Mouse (Mus musculus) midbrain, embryonic 15.5 days (tissue): ENCODE measurements around the gene Sirt5. TPM values are rescaled to one million over a fixed set of nuclear protein-coding genes. Genes with fewer than 3 reads are reported as not detected.

Experiments
- ATAC-seq: fragments of 200-750 bp; cut with Nextera tagmentation; replicated peaks from 2 replicates; pipeline ENCODE4 v1.8.0; 2017; ENCODE audit warnings: moderate TSS enrichment
- H3K27ac ChIP-seq: fragments of 300-500 bp; sonication (generic); 2 replicates; pipeline ENCODE4 v1.5.1; 2015; ENCODE audit warnings: mild to moderate bottlenecking, inconsistent platforms
- H3K27me3 ChIP-seq: fragments of 300-500 bp; sonication (generic); replicated peaks from 2 replicates; pipeline ENCODE4 v1.6.1; 2015; ENCODE audit warnings: inconsistent platforms
- H3K36me3 ChIP-seq: fragments of 300-500 bp; sonication (generic); replicated peaks from 2 replicates; pipeline ENCODE4 v1.6.1; 2015; ENCODE audit warnings: inconsistent platforms
- H3K4me1 ChIP-seq: fragments of 300-500 bp; sonication (generic); 2 replicates; pipeline ENCODE4 v1.6.1; 2015; ENCODE audit warnings: inconsistent platforms
- H3K4me2 ChIP-seq: fragments of 300-500 bp; sonication (generic); 2 replicates; pipeline ENCODE4 v1.6.1; 2015; ENCODE audit warnings: inconsistent platforms, mild to moderate bottlenecking, moderate library complexity
- H3K4me3 ChIP-seq: fragments of 300-500 bp; sonication (generic); 2 replicates; pipeline ENCODE4 v1.5.1; 2015; ENCODE audit warnings: mild to moderate bottlenecking, inconsistent platforms
- H3K9ac ChIP-seq: fragments of 300-500 bp; sonication (generic); 2 replicates; pipeline ENCODE4 v1.6.1; 2015; ENCODE audit warnings: mild to moderate bottlenecking, inconsistent platforms
- H3K9me3 ChIP-seq: fragments of 300-500 bp; sonication (generic); 2 replicates; pipeline ENCODE4 v1.6.1; 2016; ENCODE audit warnings: inconsistent platforms
- WGBS: fragments of 180-500 bp; shearing (Covaris S2); methylation state at CpG from one replicate; pipeline ENCODE4 v1.1.7; 2015; ENCODE audit warnings: mixed read lengths; 5-methylcytosine and 5-hydroxymethylcytosine counted together
- polyA plus RNA-seq: library from polyadenylated mRNA; unstranded; fragments of >200 nt; fragmentation: Nextera tagmentation; extraction: Ambion mirVana; gene quantifications from 2 replicates; pipeline ENCODE4 v1.2.1, GENCODE M21; 2015

The Sirt5 gene
- polyA plus RNA-seq, result 38.9 and 39.9 TPM in 2 replicates

DNA sequence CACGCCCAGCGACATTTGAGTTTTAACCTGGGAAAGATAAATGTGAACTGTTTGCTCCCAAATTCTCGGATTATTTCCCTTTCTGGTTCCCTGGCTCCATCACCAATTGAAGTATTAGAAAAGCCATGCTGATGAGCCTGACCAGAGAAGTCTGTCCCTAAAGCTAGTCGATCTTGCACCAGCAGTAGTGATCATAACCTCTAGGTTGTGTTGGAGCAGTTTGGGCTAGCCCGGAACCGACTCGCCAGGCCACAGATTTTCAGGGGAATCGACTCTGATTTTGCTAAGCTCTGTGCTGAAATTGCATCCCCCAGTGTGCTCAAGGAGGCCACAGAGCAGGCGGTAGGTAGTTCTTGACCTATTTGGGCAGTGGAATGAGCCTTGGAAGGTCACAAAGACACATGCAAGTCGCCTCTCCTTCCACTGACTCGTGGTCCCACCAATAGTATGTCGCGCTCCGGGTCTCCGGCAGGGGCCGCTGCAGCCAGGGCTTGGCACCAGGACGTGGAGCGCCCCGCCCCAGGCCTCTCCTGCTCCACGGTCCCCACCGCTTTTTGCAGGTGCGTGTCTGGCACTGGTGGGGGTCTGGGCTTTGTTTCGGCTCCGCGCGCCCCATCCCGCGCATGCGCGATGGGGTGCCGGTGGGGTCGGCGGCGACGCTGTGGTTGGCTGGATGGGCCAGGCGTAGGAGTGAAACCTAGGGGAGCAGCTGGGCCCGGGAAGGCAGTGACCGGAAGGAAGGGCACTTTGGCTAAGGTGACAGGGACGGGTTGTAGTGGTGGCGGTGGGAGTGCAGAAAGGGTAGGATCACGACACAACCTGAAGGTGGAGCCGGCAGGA is at the start of gene Sirt5:
Sirt5 (plus strand) TSS at position 512 of the 840 bp plus-strand sequence.
- H3K36me3 ChIP-seq, result no peaks in the 10 kb centered on the region
- H3K27ac ChIP-seq, result peak within 1 kb of the TSS; percentile 78
- H3K27me3 ChIP-seq, result no peaks in the 10 kb centered on the region
- H3K9ac ChIP-seq, result peak within 1 kb of the TSS; percentile 71
- H3K4me3 ChIP-seq, result peak within 1 kb of the TSS; percentile 67
- peak; percentile 95 for ATAC-seq
- peak within 1 kb of the TSS; percentile 81 for H3K4me2 ChIP-seq
- peaks cover 16% of the 10 kb centered on the region for H3K4me1 ChIP-seq
- no peaks in the 10 kb centered on the region for H3K9me3 ChIP-seq
- 15% methylated on average over 42 of the region's 42 CpGs for WGBS

DNA sequence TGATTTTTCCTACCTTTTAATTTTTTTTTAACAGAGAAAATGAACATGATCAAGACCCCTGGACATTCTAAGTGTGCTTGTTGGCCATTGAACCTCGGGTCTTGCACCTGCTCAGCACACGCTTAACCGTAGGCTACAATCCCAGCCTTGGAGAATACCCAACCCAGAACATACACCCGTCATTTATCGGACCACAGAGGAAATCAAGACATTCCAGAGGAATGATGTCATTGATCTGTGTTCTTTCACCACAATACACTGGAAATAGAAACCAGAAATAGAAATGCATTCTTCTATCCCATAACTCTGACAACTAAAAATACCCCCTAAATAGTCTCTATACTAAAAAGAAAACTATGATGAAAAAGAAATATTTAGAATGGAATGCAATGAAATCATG is 47.9 kb upstream of the Sirt5 start:
- no peaks in the 10 kb centered on the region for H3K9me3 ChIP-seq

DNA sequence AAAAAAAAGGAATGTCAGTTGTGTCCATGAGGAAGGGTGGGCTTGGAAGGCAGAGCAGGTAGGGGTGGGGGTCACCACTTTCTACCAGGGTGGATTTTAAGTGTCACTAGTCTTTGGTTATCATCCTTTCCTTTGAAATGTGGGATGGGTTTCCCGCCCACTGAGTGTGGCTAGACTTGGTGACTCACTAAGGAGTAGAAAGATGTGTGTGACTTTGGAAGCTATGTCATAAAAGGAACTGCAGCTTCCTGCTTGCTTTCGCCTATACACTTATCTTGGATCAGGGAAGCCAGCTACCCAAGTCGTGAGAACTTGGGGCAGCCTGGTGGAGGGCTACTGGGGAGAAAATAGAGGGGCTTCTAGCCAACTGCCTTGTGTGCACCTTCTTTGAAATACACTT is 45.9 kb upstream of the Sirt5 start:
- H3K27ac ChIP-seq, result no peak overlapping the region
- no peak overlapping the region for H3K4me3 ChIP-seq
- H3K4me2 ChIP-seq, result no peak overlapping the region
- no peaks in the 10 kb centered on the region for H3K36me3 ChIP-seq
- H3K4me1 ChIP-seq, result no peaks in the 10 kb centered on the region
- H3K9me3 ChIP-seq, result no peaks in the 10 kb centered on the region
- no peaks in the 10 kb centered on the region for H3K27me3 ChIP-seq
- no peak overlapping the region for H3K9ac ChIP-seq
- 87% methylated on average over 3 of the region's 3 CpGs for WGBS
- no peak for ATAC-seq

More for the DNA sequence above, 47.9 kb upstream of the Sirt5 start:
- no peak overlapping the region for H3K9ac ChIP-seq
- WGBS, result 80% methylated on average over 5 of the region's 5 CpGs
- H3K27me3 ChIP-seq, result no peaks in the 10 kb centered on the region
- no peaks in the 10 kb centered on the region for H3K36me3 ChIP-seq
- no peak overlapping the region for H3K27ac ChIP-seq
- ATAC-seq, result no peak
- no peak overlapping the region for H3K4me2 ChIP-seq
- H3K4me1 ChIP-seq, result no peaks in the 10 kb centered on the region
- no peak overlapping the region for H3K4me3 ChIP-seq

DNA sequence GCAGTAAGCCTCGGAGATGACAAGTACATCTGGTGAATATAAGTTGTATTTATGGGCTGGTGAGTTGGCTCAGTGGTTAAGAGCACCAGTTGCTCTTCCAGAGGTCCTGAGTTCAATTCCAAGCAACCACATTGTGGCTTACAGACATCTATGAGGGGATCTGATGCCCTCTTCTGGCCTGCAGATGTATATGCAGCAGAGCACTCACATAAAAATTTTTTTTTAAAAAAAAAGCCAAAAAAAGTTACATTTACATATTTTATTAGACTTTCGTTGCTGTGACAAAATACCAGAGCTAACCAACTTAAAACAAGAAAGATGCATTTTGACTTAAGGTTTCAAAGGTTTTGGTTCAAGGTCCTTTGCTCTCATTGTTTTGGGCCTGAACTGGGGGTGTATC is 43.8 kb upstream of the Sirt5 start:
- Histone ChIP-seq H3K4me3 (no peak overlapping the region), H3K27me3 (no peaks in the 10 kb centered on the region), H3K4me2 (no peak overlapping the region), H3K36me3 (no peaks in the 10 kb centered on the region), H3K9ac (no peak overlapping the region), H3K4me1 (no peaks in the 10 kb centered on the region), H3K9me3 (no peaks in the 10 kb centered on the region), H3K27ac (no peak overlapping the region)
- WGBS, result 77% methylated on average over 2 of the region's 2 CpGs
- ATAC-seq, result no peak

DNA sequence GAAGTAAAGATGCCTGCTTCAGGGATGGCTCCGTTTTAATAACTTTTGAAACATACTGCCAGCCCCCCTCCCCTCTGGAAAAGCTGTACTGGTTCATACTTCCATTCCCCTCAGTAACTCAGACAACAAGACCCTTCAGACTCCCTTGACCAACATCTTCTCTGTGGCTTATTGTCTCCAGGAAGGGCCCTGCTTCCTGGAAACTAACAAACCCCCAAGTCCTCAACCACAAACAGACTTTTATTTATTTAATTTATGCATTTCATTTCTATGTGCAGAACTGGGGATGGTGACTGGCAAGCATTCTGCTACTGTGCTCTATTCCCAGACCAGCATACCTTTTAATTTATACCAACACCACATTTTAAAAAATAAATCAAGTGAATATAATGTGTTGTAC is 39.9 kb upstream of the Sirt5 start:
- H3K27me3 ChIP-seq, result no peaks in the 10 kb centered on the region
- H3K9ac ChIP-seq, result no peak overlapping the region
- H3K9me3 ChIP-seq, result no peaks in the 10 kb centered on the region
- H3K36me3 ChIP-seq, result no peaks in the 10 kb centered on the region
- no peak for ATAC-seq
- H3K4me1 ChIP-seq, result no peaks in the 10 kb centered on the region
- no peak overlapping the region for H3K4me3 ChIP-seq
- H3K27ac ChIP-seq, result no peak overlapping the region
- 85% methylated on average over 1 of the region's 1 CpGs for WGBS
- H3K4me2 ChIP-seq, result no peak overlapping the region

DNA sequence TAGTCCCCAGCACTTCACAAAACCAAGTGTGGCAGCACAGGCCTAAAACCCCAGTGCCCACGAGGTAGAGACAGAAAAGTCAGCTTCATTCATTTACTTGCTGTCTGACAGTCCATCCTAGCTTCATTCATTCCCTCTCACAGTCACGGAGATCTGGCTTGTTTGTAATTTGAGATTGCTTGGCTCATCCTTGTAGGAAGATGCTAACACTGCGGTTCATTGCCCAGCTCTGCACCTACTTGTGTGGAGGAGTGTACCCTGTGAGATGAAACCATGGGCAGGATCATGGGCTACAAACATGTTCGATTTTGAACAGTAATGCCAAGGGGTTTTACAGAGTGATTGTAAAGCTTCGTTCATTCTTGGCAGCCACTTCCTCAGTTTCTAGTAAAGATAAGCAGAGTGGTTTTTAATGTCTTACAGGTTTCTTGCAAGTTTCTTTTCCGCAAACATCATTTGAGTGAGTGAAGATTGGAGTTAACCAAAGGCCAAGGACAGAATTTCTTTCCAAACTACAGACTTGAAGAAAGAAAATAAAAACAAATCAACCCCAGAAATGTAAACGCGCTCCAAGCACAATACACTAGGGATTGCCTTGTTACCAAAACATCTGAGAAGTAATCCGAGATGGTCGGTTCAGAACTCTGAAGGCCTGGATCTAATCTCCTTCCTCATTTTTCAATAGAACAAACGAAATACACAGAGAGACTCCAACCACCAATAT is 33.4 kb upstream of the Sirt5 start:
- ATAC-seq, result no peak

DNA sequence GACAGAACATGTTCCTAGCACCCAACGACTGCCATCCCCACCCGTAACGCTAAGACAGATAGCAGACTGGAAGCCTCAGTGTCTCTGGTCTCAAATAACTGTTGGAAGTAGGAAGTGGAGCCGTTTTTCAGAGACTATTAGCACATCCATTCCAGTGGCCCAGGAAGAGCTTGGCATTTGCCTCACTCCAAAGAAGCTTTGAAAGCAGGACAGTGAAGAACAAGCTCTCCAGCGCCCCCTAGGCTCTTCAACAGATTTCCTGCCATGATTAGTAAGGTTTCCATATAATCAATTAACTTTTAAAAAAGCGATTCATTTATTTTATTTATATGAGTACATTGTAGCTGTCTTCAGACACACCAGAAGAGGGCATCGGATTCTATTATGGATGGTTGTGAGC is 32.7 kb upstream of the Sirt5 start:
- Histone ChIP-seq H3K4me1 (no peaks in the 10 kb centered on the region), H3K4me3 (no peak overlapping the region), H3K27me3 (no peaks in the 10 kb centered on the region), H3K36me3 (no peaks in the 10 kb centered on the region), H3K4me2 (no peak overlapping the region), H3K27ac (no peak overlapping the region), H3K9ac (no peak overlapping the region), H3K9me3 (no peaks in the 10 kb centered on the region)
- WGBS, result 46% methylated on average over 7 of the region's 7 CpGs
- ATAC-seq, result no peak

More for the DNA sequence above, 33.4 kb upstream of the Sirt5 start:
- Histone ChIP-seq H3K4me1 (no peaks in the 10 kb centered on the region), H3K4me3 (no peak overlapping the region), H3K4me2 (no peak overlapping the region), H3K27me3 (no peaks in the 10 kb centered on the region), H3K9ac (no peak overlapping the region), H3K27ac (no peak overlapping the region), H3K9me3 (no peaks in the 10 kb centered on the region), H3K36me3 (no peaks in the 10 kb centered on the region)
- 69% methylated on average over 11 of the region's 11 CpGs for WGBS

DNA sequence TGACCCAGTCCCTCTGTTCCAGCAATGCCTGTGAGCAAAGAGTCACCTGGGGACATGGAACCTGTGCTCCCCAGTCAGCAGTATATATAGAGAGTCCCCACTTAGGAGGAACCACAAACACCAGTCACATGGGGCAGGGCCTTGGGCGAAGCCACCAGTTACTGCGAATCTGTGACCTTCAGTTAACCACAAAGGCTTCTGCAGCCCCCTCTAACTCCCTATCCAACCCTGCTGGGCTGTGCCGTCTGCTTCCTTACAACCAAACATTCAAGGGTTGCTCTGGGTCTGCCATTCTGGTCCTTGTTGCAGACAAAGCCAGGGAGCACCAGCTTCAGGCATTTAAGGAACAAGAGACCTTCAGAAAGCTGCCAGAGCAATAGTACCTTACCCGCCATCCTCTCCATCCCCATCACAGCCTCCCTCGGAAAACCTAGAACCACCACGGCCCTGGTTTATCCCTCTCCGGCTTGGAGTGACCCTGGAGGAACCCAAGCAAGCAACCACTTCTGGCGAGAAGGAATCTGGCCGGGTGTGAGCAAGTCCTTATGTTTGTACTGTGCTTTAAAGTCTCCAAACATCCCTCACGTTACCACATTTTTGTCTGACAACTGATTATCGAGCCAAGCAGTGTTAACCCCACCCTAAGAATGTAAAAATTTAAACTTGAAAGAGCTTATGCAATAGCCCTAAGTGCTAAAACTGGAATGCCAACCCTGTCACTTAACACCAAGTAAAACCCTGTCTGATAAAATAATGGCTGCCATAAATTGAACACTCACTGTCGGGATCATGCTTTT is 28.7 kb upstream of the Sirt5 start:
- Histone ChIP-seq H3K4me1 (no peaks in the 10 kb centered on the region), H3K27ac (no peak overlapping the region), H3K4me2 (no peak overlapping the region), H3K4me3 (no peak overlapping the region), H3K36me3 (no peaks in the 10 kb centered on the region), H3K9me3 (no peaks in the 10 kb centered on the region), H3K9ac (no peak overlapping the region), H3K27me3 (no peaks in the 10 kb centered on the region)
- no peak for ATAC-seq
- 87% methylated on average over 12 of the region's 12 CpGs for WGBS

DNA sequence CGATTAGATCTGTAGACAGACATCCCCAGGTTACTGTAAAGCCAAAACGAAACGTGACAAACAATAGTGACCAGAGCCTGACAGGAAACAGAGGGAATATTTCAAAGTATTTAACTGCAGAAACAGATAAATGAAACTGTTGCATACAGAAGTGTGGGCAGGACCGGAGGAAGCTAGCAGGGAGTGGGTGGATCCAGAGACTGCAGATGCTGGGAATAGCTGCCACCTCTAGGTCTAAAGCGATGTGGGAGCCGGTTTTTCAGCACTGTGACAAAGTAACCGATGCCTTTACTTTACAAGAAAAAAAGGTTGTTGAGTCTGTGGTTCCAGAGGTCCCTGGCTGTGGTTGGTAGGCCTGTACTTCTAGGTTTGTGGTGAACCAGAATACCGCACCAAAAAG is 27.3 kb upstream of the Sirt5 start:
- Histone ChIP-seq H3K9ac (no peak overlapping the region), H3K4me3 (no peak overlapping the region), H3K9me3 (no peaks in the 10 kb centered on the region), H3K27ac (no peak overlapping the region), H3K4me2 (no peak overlapping the region), H3K27me3 (no peaks in the 10 kb centered on the region), H3K36me3 (no peaks in the 10 kb centered on the region), H3K4me1 (no peaks in the 10 kb centered on the region)
- WGBS, result 95% methylated on average over 8 of the region's 8 CpGs
- no peak for ATAC-seq

DNA sequence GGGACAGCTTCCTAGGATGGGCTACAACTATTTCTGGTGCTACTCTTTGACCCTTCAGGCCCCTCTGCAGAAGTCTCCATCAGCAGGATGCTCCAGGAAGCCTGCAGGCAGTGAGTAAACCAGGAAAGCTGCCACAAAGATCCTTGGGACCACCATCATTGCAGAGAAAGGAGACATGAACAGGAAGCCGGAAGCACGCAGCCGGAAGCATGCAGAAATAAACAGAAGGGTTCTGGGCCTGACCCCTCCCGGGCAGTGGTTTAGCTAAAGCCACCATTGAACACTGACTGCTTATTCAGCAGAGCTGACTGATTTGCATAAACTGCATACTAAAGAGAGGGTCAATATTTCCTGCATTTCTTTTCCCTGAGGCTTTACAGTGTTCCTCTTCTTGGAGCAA is 26.7 kb upstream of the Sirt5 start:
- 57% methylated on average over 4 of the region's 4 CpGs for WGBS
- no peak overlapping the region for H3K27ac ChIP-seq
- no peaks in the 10 kb centered on the region for H3K27me3 ChIP-seq
- no peak for ATAC-seq
- no peak overlapping the region for H3K4me3 ChIP-seq
- no peaks in the 10 kb centered on the region for H3K4me1 ChIP-seq
- no peaks in the 10 kb centered on the region for H3K9me3 ChIP-seq
- H3K36me3 ChIP-seq, result no peaks in the 10 kb centered on the region
- no peak overlapping the region for H3K9ac ChIP-seq
- no peak overlapping the region for H3K4me2 ChIP-seq

DNA sequence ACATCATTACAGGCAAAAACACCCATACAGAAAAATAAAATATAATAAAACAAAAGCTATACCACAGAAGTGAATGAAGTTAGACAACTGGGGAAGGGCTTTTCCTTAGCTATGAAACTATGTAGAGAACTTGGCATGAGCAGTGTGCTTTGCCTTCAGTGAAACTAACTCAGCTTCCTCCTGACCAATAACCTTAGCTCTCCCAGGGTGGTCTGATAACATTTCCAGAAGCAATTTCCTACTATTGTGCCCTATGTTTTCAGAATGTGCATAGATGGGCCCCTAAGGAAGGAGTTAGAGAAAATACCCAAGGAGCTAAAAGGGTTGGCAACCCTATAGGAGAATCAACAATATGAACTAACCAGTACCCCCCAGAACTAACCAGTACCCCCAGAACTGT is 18.5 kb upstream of the Sirt5 start:
- Histone ChIP-seq H3K9me3 (no peaks in the 10 kb centered on the region), H3K4me1 (no peaks in the 10 kb centered on the region), H3K36me3 (no peaks in the 10 kb centered on the region), H3K27me3 (no peaks in the 10 kb centered on the region), H3K4me3 (no peak overlapping the region), H3K9ac (no peak overlapping the region), H3K4me2 (no peak overlapping the region), H3K27ac (no peak overlapping the region)
- no peak for ATAC-seq

DNA sequence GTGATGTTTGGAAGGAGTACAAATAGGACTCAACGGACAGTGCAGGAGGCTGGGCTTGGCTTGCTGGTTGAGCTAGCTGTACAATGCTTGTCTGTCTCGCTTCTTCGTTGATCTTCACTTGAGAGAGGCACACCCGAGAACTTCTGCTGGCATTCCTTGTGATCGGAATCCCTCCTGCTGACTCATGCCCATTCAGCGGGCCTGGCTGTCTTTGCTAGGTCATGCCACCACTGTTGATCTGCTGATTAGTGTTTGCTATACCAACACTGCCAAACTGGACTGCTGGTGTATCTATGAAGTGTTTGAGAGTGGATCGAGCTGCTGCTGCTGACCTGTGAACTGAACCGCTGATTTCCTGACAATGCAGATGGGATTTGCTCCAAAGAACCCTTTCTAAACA is 15.9 kb upstream of the Sirt5 start:
- 85% methylated on average over 8 of the region's 8 CpGs for WGBS
- ATAC-seq, result no peak
- Histone ChIP-seq H3K36me3 (no peaks in the 10 kb centered on the region), H3K4me3 (no peak overlapping the region), H3K9ac (no peak overlapping the region), H3K4me1 (no peaks in the 10 kb centered on the region), H3K27ac (no peak overlapping the region), H3K27me3 (no peaks in the 10 kb centered on the region), H3K9me3 (no peaks in the 10 kb centered on the region), H3K4me2 (no peak overlapping the region)
